Mouse (Mus musculus) layer of hippocampus, postnatal 36 days (tissue): Measurements from ENCODE around the gene Iglon5. TPM values are rescaled to one million over a fixed set of nuclear protein-coding genes. Genes with fewer than 3 reads are reported as not detected.
A peak's percentile ranks its signal among the peaks of the same experiment; 100 is the strongest.

Source experiments
- DNase-seq, 2 experiments: peaks; one replicate each; pipeline ENCODE4 v3.0.0; 2022
- total RNA-seq, 2 experiments: library from RNA; stranded (reverse); gene quantifications; 2 replicates each; pipeline ENCODE4 v1.2.3; 2021

The Iglon5 gene
- 10 to 100 TPM; 22.7 to 23.6 TPM for total RNA-seq

GRCm38 (mm10) chr7:43489631-43490125 is at the start of gene Iglon5:
TSS of gene Iglon5 (minus strand) at chr7:43490075.
- peak; percentile 24 to 29 for DNase-seq

- no peak for DNase-seq
Measured at GRCm38 (mm10) chr7:43538524-43538923, 48.6 kb upstream of the Iglon5 start.

GRCm38 (mm10) chr7:43532936-43533505 is 43.1 kb upstream of the Iglon5 start:
- no peak for DNase-seq

GRCm38 (mm10) chr7:43530216-43530785 is 40.4 kb upstream of the Iglon5 start:
- no peak for DNase-seq

- no peak for DNase-seq
Measured at GRCm38 (mm10) chr7:43525313-43525712, 35.4 kb upstream of the Iglon5 start.

- DNase-seq, result no peak
Measured at GRCm38 (mm10) chr7:43522776-43523175, 32.9 kb upstream of the Iglon5 start.

GRCm38 (mm10) chr7:43518341-43518740 is 28.5 kb upstream of the Iglon5 start:
- DNase-seq, result peak in 1 of 2 experiments; percentile 10

GRCm38 (mm10) chr7:43515076-43515475 is 25.2 kb upstream of the Iglon5 start:
- no peak for DNase-seq

GRCm38 (mm10) chr7:43512519-43512918 is 22.6 kb upstream of the Iglon5 start:
- DNase-seq, result no peak

GRCm38 (mm10) chr7:43511707-43512478 is 22.0 kb upstream of the Iglon5 start:
- no peak for DNase-seq

- peak; percentile 45 to 52 for DNase-seq
Measured at GRCm38 (mm10) chr7:43495343-43496021, 5.6 kb upstream of the Iglon5 start.

- no peak for DNase-seq
Measured at GRCm38 (mm10) chr7:43490861-43491260, 986 bp upstream of the Iglon5 start.

GRCm38 (mm10) chr7:43490182-43490584 is 308 bp upstream of the Iglon5 start:
- peak; percentile 62 to 72 for DNase-seq

- no peak for DNase-seq
Measured at GRCm38 (mm10) chr7:43488646-43489045, 1.2 kb downstream of the Iglon5 start.

GRCm38 (mm10) chr7:43483236-43483635 is 6.6 kb downstream of the Iglon5 start:
- DNase-seq, result no peak

- DNase-seq, result no peak
Measured at GRCm38 (mm10) chr7:43482090-43482716, 7.7 kb downstream of the Iglon5 start.

GRCm38 (mm10) chr7:43481191-43481590 is 8.7 kb downstream of the Iglon5 start:
- DNase-seq, result peak in 1 of 2 experiments; percentile 27

GRCm38 (mm10) chr7:43476376-43476775 is 13.5 kb downstream of the Iglon5 start:
- DNase-seq, result no peak

- DNase-seq, result no peak
Measured at GRCm38 (mm10) chr7:43475706-43476105, 14.2 kb downstream of the Iglon5 start.

GRCm38 (mm10) chr7:43470373-43470772 is 19.5 kb downstream of the Iglon5 start:
- no peak for DNase-seq

- DNase-seq, result peak; percentile 52 to 68
Measured at GRCm38 (mm10) chr7:43466099-43466694, 23.7 kb downstream of the Iglon5 start.
